Mouse (Mus musculus) mature B cell (primary cell): ENCODE results near the gene Ano10.
"Not testable (repeated sequence)": the region's sequence is repeated elsewhere in the genome, so short reads cannot be mapped to it uniquely, and the experiment has no call there.

Experiments used
- in situ Hi-C: fragments of 300-500 bp; cut with MboI; formaldehyde crosslinking; loops from 2 replicates; pipeline ENCODE4 v1.14.3; 2019

Gene Ano10

DNA sequence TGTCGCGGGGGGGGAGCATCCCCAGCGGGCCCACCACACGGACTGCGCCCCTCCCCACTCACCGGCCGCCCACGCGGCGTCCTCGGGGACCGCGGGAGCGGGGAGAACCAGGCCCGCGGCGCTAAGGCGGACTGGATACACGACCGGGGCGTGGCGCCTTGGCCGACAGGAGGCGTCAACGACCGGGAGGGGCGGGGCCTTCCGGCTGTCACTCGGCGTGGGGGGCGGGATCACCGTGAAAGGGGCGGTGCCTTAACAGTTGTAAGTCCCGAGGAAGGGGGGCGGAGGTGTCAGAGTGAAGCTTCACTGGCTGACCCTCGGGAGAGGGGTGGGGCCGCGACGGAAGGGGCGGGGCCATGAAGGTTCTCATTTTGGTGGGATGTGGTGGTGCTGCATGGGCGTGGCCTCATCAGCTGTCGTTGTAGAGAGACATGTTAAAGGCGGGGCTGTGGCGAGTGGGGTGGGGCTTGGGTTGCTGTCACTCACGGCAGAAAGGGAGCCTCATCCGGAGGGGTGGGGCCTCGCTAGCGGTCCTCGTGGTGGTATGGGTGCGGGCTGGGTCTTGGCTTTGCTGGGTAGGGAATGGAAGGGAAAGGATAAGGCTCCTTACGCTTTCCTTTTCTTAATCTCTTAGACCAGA lies at the start of gene Ano10:
TSS of gene Ano10 (minus strand) at position 182 of the 640 bp plus-strand sequence.
- in situ Hi-C loops: no loop called here

DNA sequence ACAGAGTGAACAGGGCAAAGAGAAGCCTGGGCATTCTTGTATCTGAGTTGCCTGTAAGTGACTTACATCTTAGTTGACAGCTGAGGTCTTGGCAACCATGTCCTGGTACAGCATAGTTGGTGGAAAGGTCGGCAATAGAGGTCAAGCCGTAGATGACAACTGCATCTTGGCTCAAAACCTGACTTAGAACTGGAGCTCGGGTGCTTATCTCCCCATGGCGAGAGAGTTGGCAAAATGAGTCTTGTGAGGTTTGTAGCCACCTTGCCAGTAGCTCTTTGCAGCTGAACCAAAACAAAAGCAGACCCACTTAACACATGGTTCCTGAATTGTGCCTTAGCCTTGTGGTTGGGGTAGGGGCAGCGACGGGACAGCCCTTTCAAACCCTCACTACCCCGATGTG lies 49.2 kb upstream of the Ano10 start:
- in situ Hi-C loops: no loop called here

DNA sequence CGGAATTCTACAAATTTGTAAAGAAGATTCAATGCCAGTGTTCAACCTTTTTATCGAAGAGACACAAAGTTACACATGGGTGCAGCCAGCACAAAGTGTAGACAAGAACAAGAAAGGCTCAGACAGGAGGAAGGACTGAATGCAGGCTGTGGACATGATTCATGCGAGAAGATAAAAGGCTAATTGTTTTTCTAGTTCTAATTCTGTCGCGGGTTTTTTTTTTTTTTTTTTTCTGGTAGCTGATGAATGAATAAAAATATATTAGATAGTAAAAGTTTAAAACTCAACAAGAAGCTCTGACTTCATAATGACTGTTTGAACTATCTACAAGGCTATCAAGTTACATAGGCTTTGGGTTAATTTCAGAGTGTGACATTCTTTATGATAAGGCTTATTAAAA lies 45.7 kb upstream of the Ano10 start:
- in situ Hi-C loops: no loop called here

GRCm38 (mm10) chr9:122337510-122337931 lies 43.3 kb upstream of the Ano10 start:
- in situ Hi-C loops: no loop called here

- in situ Hi-C loops: no loop called here
Observed at GRCm38 (mm10) chr9:122336677-122337076, 42.5 kb upstream of the Ano10 start.

GRCm38 (mm10) chr9:122328199-122328598 lies 34.0 kb upstream of the Ano10 start:
- in situ Hi-C loops: no loop called here

- in situ Hi-C loops: no loop called here
Observed at GRCm38 (mm10) chr9:122325996-122326395, 31.8 kb upstream of the Ano10 start.

DNA sequence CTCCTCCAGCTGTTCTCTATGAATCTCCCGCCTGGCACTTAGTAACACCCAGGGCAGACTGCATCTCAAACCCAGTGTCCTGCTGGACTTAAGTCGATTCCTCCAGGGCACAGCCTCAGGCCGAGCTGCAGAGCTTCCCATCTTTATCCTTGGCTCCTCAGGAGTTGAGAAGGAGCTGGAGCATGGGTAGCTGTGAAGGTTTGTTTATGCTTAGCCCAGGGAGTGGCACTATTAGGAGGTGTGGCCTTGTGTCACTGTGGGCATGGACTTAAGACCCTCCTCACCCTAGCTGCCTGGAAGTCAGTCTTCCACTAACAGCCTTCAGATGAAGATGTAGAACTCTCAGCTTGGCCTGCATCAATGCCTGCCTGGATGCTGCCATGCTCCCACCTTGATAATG lies 28.1 kb upstream of the Ano10 start:
- in situ Hi-C loops: no loop called here

GRCm38 (mm10) chr9:122320626-122321025 lies 26.4 kb upstream of the Ano10 start:
- in situ Hi-C loops: no loop called here

DNA sequence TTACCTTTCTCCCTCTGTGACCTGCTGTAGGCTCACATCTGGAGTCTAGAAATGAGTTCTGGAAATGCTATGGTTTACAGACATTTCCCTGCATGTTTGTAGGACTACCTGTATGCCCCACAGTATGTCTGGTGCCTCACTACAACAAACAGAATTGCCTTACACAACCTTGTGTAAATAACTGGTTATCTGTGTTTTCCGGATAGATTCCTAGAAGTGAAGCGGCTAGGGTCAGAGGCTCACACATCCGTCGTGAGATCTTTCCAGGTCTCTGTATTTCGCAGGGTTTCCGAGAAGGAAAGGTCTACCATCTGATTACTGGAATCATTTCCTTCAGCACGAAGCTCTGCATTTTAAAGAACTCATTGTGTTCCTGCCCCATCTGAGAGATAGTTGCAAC lies 22.3 kb upstream of the Ano10 start:
- in situ Hi-C loops: no loop called here

GRCm38 (mm10) chr9:122315501-122315900 lies 21.3 kb upstream of the Ano10 start:
- in situ Hi-C loops: no loop called here

GRCm38 (mm10) chr9:122314942-122315341 lies 20.7 kb upstream of the Ano10 start:
- in situ Hi-C loops: no loop called here

DNA sequence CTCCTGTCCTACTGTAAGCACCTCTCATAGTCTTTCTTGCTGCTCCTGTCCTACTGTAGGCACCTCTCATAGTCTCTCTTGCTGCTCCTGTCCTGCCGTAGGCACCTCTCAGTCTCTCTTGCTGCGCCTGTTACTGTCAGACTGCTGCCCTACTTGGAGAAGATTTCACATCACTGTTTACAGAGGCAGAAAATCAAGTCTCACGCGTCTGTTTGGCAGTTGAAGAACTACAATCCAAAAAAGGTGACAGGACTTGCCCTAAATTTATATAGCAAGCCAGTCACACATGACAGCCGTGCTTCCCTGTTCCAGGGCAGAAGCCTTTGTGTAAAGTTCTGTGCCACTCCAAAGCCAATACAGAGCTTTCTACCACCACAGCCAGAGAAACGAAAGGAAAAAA lies 20.2 kb upstream of the Ano10 start:
- in situ Hi-C loops: no loop called here

- in situ Hi-C loops: not testable (repeated sequence)
Observed at GRCm38 (mm10) chr9:122313128-122313527, 18.9 kb upstream of the Ano10 start.

- in situ Hi-C loops: no loop called here
Observed at GRCm38 (mm10) chr9:122312296-122312990, 18.2 kb upstream of the Ano10 start.

- in situ Hi-C loops: no loop called here
Observed at GRCm38 (mm10) chr9:122311051-122311760, 17.0 kb upstream of the Ano10 start.

- in situ Hi-C loops: no loop called here
Observed at GRCm38 (mm10) chr9:122310613-122311049, 16.4 kb upstream of the Ano10 start.

- in situ Hi-C loops: no loop called here
Observed at GRCm38 (mm10) chr9:122309013-122309980, 15.1 kb upstream of the Ano10 start.

GRCm38 (mm10) chr9:122305302-122305701 lies 11.1 kb upstream of the Ano10 start:
- in situ Hi-C loops: no loop called here

DNA sequence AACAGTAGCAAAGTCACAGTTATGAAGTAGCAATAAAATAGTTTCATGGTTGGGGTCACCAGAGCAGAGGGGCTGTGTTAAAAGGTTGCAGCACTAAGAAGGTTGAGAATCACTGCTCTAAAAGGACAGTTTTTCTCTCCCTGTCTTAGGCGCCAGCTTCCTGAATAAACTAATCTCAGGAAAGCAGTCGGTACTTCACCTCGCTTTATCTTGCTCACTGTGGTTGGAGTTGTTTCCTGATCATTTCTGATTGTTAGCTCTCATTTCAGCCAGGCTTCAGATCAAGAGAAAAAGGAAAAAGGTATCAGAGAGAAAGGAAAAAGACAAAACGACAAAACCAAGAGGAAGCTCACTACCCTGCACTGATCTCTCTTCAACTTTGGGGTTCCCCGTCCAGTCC lies 1.9 kb upstream of the Ano10 start:
- in situ Hi-C loops: no loop called here

DNA sequence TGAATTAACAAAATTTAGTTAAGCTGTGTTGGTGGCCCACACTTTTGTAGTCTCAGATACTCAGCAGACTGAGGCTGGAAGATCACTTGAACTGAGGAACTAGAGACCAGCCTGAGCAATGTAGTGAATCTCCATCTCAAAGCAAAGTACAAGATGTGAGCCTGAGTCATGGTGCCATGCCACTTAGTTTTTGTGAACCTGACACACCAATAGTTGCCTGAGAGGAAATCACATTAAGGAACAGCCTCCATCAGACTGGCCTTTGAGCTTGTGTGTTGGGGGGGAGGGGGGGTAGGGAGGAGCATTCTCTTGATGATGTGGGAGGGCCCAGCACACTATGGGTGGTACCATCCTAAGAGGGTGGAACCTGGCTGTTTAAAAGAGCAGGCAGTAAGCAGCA lies 1.2 kb upstream of the Ano10 start:
- in situ Hi-C loops: no loop called here

GRCm38 (mm10) chr9:122293865-122294241 lies 370 bp downstream of the Ano10 start:
- in situ Hi-C loops: no loop called here
